Mouse (Mus musculus) midbrain, postnatal 0 days (tissue): ENCODE data around the gene Tyk2. TPM values are rescaled to one million over a fixed set of nuclear protein-coding genes. Genes with fewer than 3 reads are reported as not detected.

Experiments
- ATAC-seq: fragments of 200-750 bp; cut with Nextera tagmentation; 2 replicates; pipeline ENCODE4 v1.8.0; 2017; ENCODE audit warnings: moderate number of reproducible peaks, mild to moderate bottlenecking, moderate TSS enrichment, moderate library complexity; ENCODE audit not compliant: low FRiP score
- DNase-seq: peaks from one replicate; pipeline ENCODE4 v3.0.0-alpha.2; 2015; ENCODE audit warnings: low spot score
- H3K27ac ChIP-seq: fragments of 300-500 bp; sonication (generic); 2 replicates; pipeline ENCODE4 v1.5.1; 2014; ENCODE audit warnings: low read depth, mild to moderate bottlenecking, low read length, mixed read lengths
- H3K27me3 ChIP-seq: fragments of 300-500 bp; sonication (generic); 2 replicates; pipeline ENCODE4 v1.6.1; 2014; ENCODE audit warnings: low read length, control low read depth, mixed read lengths; ENCODE audit not compliant: insufficient read depth
- H3K36me3 ChIP-seq: fragments of 300-500 bp; sonication (generic); 2 replicates; pipeline ENCODE4 v1.6.1; 2014; ENCODE audit warnings: low read length, control low read depth, mixed read lengths; ENCODE audit not compliant: insufficient read depth
- H3K4me1 ChIP-seq: fragments of 300-500 bp; sonication (generic); 2 replicates; pipeline ENCODE4 v1.6.1; 2014; ENCODE audit warnings: mild to moderate bottlenecking, control low read depth, antibody characterized with exemption, low read length, mixed read lengths; ENCODE audit not compliant: insufficient read depth
- H3K4me2 ChIP-seq: fragments of 300-500 bp; sonication (generic); 2 replicates; pipeline ENCODE4 v1.6.1; 2014; ENCODE audit warnings: low read depth, mild to moderate bottlenecking, low read length, mixed read lengths; ENCODE audit not compliant: poor library complexity, severe bottlenecking
- H3K4me3 ChIP-seq: fragments of 300-500 bp; sonication (generic); 2 replicates; pipeline ENCODE4 v1.5.1; 2014; ENCODE audit warnings: low read depth, mild to moderate bottlenecking, low read length, moderate library complexity
- H3K9ac ChIP-seq: fragments of 300-500 bp; sonication (generic); replicated peaks from 2 replicates; pipeline ENCODE4 v1.6.1; 2014; ENCODE audit warnings: mild to moderate bottlenecking, low read length, moderate library complexity, mixed read lengths; ENCODE audit not compliant: poor library complexity, severe bottlenecking
- H3K9me3 ChIP-seq: fragments of 300-500 bp; sonication (generic); 2 replicates; pipeline ENCODE4 v1.6.1; 2016; ENCODE audit warnings: low read length, control low read depth
- CTCF ChIP-seq: IDR thresholded peaks from 2 replicates; pipeline ENCODE4 v1.5.1; 2016; ENCODE audit warnings: antibody characterized with exemption, mild to moderate bottlenecking
- WGBS: fragments of 180-500 bp; shearing (Covaris S2); extraction: QIAGEN DNeasy Blood & Tissue Kit; methylation state at CpG from one replicate; pipeline ENCODE4 v1.1.7; 2014; 5-methylcytosine and 5-hydroxymethylcytosine counted together
- polyA plus RNA-seq: library from polyadenylated mRNA; unstranded; fragments of >200 nt; fragmentation: Nextera tagmentation; extraction: Ambion mirVana; gene quantifications from 2 replicates; pipeline ENCODE4 v1.2.1, GENCODE M21; 2015
- total RNA-seq: library from RNA; depleted of rRNA; stranded (reverse); fragments of >200 nt; gene quantifications from 2 replicates; pipeline ENCODE4 v1.2.3, GENCODE M21; 2014

Gene Tyk2
- total and polyA plus RNA-seq, 2 experiments from 2014 or later, result 4.8 to 9.9 TPM

GRCm38 (mm10) chr9:21136401-21136800 is 5.4 kb upstream of the Tyk2 start:
- Histone ChIP-seq H3K27ac (no peak overlapping the region), H3K27me3 (no peaks in the 10 kb centered on the region), H3K9ac (no peak overlapping the region), H3K9me3 (no peaks in the 10 kb centered on the region), H3K4me1 (no peaks in the 10 kb centered on the region), H3K4me2 (no peak overlapping the region), H3K4me3 (no peak overlapping the region), H3K36me3 (peaks cover 32% of the 10 kb centered on the region)
- DNase-seq, result no peak
- TF ChIP-seq CTCF, result no peak
- ATAC-seq, result no peak
- 87% methylated on average over 6 of the region's 6 CpGs for WGBS

- Histone ChIP-seq H3K36me3 (peaks cover 28% of the 10 kb centered on the region), H3K27ac (no peak overlapping the region), H3K27me3 (no peaks in the 10 kb centered on the region), H3K9ac (no peak overlapping the region), H3K4me1 (no peaks in the 10 kb centered on the region), H3K4me2 (no peak overlapping the region), H3K9me3 (no peaks in the 10 kb centered on the region), H3K4me3 (no peak overlapping the region)
- TF ChIP-seq CTCF, result no peak
- no peak for ATAC-seq
- DNase-seq, result no peak
- 77% methylated on average over 1 of the region's 1 CpGs for WGBS
Measured at GRCm38 (mm10) chr9:21135941-21136381, 4.9 kb upstream of the Tyk2 start.

GRCm38 (mm10) chr9:21135329-21135890 is 4.4 kb upstream of the Tyk2 start:
- Histone ChIP-seq H3K4me3 (no peak overlapping the region), H3K9me3 (no peaks in the 10 kb centered on the region), H3K27me3 (no peaks in the 10 kb centered on the region), H3K36me3 (peaks cover 22% of the 10 kb centered on the region), H3K4me1 (0 out of 2 replicates have a peak, but pooled peaks cover 2% of the 10 kb centered on the region), H3K4me2 (no peak overlapping the region), H3K27ac (no peak overlapping the region), H3K9ac (no peak overlapping the region)
- no peak for TF ChIP-seq CTCF
- WGBS, result 81% methylated on average over 4 of the region's 4 CpGs
- ATAC-seq (no peak), DNase-seq (no peak)

- TF ChIP-seq CTCF, result no peak
- H3K36me3 ChIP-seq, result peaks cover 18% of the 10 kb centered on the region
Measured at GRCm38 (mm10) chr9:21134595-21135328, 3.7 kb upstream of the Tyk2 start.

GRCm38 (mm10) chr9:21133064-21133707 is 2.1 kb upstream of the Tyk2 start:
- Histone ChIP-seq H3K27me3 (no peaks in the 10 kb centered on the region), H3K4me2 (no peak overlapping the region), H3K4me1 (0 out of 2 replicates have a peak, but pooled peaks cover 5% of the 10 kb centered on the region), H3K27ac (no peak overlapping the region), H3K36me3 (peaks cover 6% of the 10 kb centered on the region; the same call in 1 of the 2 replicates), H3K9me3 (no peaks in the 10 kb centered on the region), H3K4me3 (no peak overlapping the region), H3K9ac (no peak overlapping the region)
- WGBS, result 85% methylated on average over 9 of the region's 9 CpGs
- ATAC-seq, result no peak
- no peak for DNase-seq
- no peak for TF ChIP-seq CTCF

More at GRCm38 (mm10) chr9:21134595-21135328, 3.7 kb upstream of the Tyk2 start:
- 79% methylated on average over 9 of the region's 9 CpGs for WGBS
- Histone ChIP-seq H3K9ac (no peak overlapping the region), H3K27me3 (no peaks in the 10 kb centered on the region), H3K4me3 (no peak overlapping the region), H3K4me1 (0 out of 2 replicates have a peak, but pooled peaks cover 5% of the 10 kb centered on the region), H3K9me3 (no peaks in the 10 kb centered on the region), H3K4me2 (no peak overlapping the region), H3K27ac (no peak overlapping the region)
- DNase-seq, result no peak
- no peak for ATAC-seq
